Mouse (Mus musculus): ENCODE measurements at regions not wholly inside any gene's neighbourhood (a gene's known extent, or its start where the extent isn't known, plus 50 kb on each side); places are given as distances from the start of the nearest gene placed in this dataset.

GRCm38 (mm10) chr1:77589423-77589822, 74.5 kb upstream of the Epha4 start:
- peak; percentile 27 for DNase-seq (ENCODE audit: low spot score)
- H3K9me3 ChIP-seq (ENCODE audit: control insufficient read depth, low read length), result no peaks in the 10 kb centered on the region
- no peak for ATAC-seq (ENCODE audit: low FRiP score)
- no peaks in the 10 kb centered on the region for H3K36me3 ChIP-seq (ENCODE audit: control insufficient read depth, insufficient read depth, low read length)
- WGBS, result 82% methylated on average over 3 of the region's 3 CpGs
- H3K4me3 ChIP-seq (ENCODE audit: low read depth, low read length), result no peak overlapping the region
- no peak overlapping the region for H3K9ac ChIP-seq (ENCODE audit: low read depth, low read length)
- H3K4me2 ChIP-seq (replicated peaks; ENCODE audit: low read depth, low read length), result no peak overlapping the region
- H3K4me1 ChIP-seq (replicated peaks; ENCODE audit: control insufficient read depth, insufficient read depth, low read length), result no peaks in the 10 kb centered on the region
- no peaks in the 10 kb centered on the region for H3K27me3 ChIP-seq (ENCODE audit: control insufficient read depth, insufficient read depth, low read length)
- H3K27ac ChIP-seq (ENCODE audit: low read depth, low read length), result no peak overlapping the region

- H3K4me3 ChIP-seq (ENCODE audit: low read depth, low read length), result no peak overlapping the region
- ATAC-seq (ENCODE audit: low FRiP score), result no peak
- no peak overlapping the region for H3K27ac ChIP-seq (ENCODE audit: low read depth, low read length)
- H3K4me2 ChIP-seq (replicated peaks; ENCODE audit: low read depth, low read length), result no peak overlapping the region
- H3K36me3 ChIP-seq (ENCODE audit: control insufficient read depth, insufficient read depth, low read length), result no peaks in the 10 kb centered on the region
- WGBS, result 77% methylated on average over 3 of the region's 3 CpGs
- H3K9me3 ChIP-seq (ENCODE audit: control insufficient read depth, low read length), result no peaks in the 10 kb centered on the region
- no peak for DNase-seq (ENCODE audit: low spot score)
- H3K4me1 ChIP-seq (replicated peaks; ENCODE audit: control insufficient read depth, insufficient read depth, low read length), result no peaks in the 10 kb centered on the region
- H3K27me3 ChIP-seq (ENCODE audit: control insufficient read depth, insufficient read depth, low read length), result no peaks in the 10 kb centered on the region
- H3K9ac ChIP-seq (ENCODE audit: low read depth, low read length), result no peak overlapping the region
These were observed 70.6 kb upstream of the Epha4 start for GRCm38 (mm10) chr1:77585520-77585919.

- ATAC-seq (ENCODE audit: low FRiP score) (no peak), DNase-seq (ENCODE audit: low spot score) (no peak)
- H3K9me3 ChIP-seq (ENCODE audit: control insufficient read depth, low read length), result no peaks in the 10 kb centered on the region
- H3K4me2 ChIP-seq (replicated peaks; ENCODE audit: low read depth, low read length), result no peak overlapping the region
- H3K27me3 ChIP-seq (ENCODE audit: control insufficient read depth, insufficient read depth, low read length), result no peaks in the 10 kb centered on the region
- no peak overlapping the region for H3K27ac ChIP-seq (ENCODE audit: low read depth, low read length)
- H3K4me1 ChIP-seq (replicated peaks; ENCODE audit: control insufficient read depth, insufficient read depth, low read length), result no peaks in the 10 kb centered on the region
- no peak overlapping the region for H3K4me3 ChIP-seq (ENCODE audit: low read depth, low read length)
- H3K9ac ChIP-seq (ENCODE audit: low read depth, low read length), result no peak overlapping the region
- WGBS, result 91% methylated on average over 6 of the region's 6 CpGs
- no peaks in the 10 kb centered on the region for H3K36me3 ChIP-seq (ENCODE audit: control insufficient read depth, insufficient read depth, low read length)
These were observed 53.2 kb upstream of the Epha4 start for GRCm38 (mm10) chr1:77568081-77568480.

GRCm38 (mm10) chr1:77567657-77568056, 52.8 kb upstream of the Epha4 start:
- WGBS, result 67% methylated on average over 7 of the region's 7 CpGs
- Histone ChIP-seq H3K4me3 (ENCODE audit: low read depth, low read length) (no peak overlapping the region), H3K36me3 (ENCODE audit: control insufficient read depth, insufficient read depth, low read length) (no peaks in the 10 kb centered on the region), H3K4me1 (replicated peaks; ENCODE audit: control insufficient read depth, insufficient read depth, low read length) (no peaks in the 10 kb centered on the region), H3K27me3 (ENCODE audit: control insufficient read depth, insufficient read depth, low read length) (no peaks in the 10 kb centered on the region), H3K9me3 (ENCODE audit: control insufficient read depth, low read length) (no peaks in the 10 kb centered on the region), H3K4me2 (replicated peaks; ENCODE audit: low read depth, low read length) (no peak overlapping the region), H3K9ac (ENCODE audit: low read depth, low read length) (no peak overlapping the region), H3K27ac (ENCODE audit: low read depth, low read length) (no peak overlapping the region)
- ATAC-seq (ENCODE audit: low FRiP score), result no peak
- DNase-seq (ENCODE audit: low spot score), result no peak

All from hindbrain, embryonic 11.5 days (tissue).